Mouse (Mus musculus): ENCODE results near the gene Slc35d3. TPM values are rescaled to one million over a fixed set of nuclear protein-coding genes. Genes with fewer than 3 reads are reported as not detected.

The Slc35d3 gene
- polyA plus RNA-seq, 2 experiments from 2014 or later, result not detected

DNA sequence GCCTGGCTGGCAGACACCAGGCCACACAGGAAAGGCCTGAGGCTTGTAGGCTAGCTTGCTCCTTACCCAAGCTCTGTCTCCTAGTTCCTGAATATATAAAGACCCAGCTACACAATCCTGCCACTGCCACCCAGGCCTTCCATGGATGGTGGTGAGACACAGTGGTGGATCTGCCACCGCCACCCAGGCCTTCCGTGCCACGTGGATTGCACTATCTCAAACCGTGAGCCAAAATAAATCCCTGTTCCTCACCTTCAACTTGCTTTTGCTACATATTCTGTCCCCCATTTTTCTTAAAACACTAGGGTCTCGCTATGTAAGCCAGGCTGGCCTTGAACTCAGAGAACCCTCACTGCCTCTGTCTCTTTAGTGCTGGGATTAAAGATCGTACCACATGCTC, 17.0 kb downstream of the Slc35d3 start:
- ATAC-seq, result no peak

DNA sequence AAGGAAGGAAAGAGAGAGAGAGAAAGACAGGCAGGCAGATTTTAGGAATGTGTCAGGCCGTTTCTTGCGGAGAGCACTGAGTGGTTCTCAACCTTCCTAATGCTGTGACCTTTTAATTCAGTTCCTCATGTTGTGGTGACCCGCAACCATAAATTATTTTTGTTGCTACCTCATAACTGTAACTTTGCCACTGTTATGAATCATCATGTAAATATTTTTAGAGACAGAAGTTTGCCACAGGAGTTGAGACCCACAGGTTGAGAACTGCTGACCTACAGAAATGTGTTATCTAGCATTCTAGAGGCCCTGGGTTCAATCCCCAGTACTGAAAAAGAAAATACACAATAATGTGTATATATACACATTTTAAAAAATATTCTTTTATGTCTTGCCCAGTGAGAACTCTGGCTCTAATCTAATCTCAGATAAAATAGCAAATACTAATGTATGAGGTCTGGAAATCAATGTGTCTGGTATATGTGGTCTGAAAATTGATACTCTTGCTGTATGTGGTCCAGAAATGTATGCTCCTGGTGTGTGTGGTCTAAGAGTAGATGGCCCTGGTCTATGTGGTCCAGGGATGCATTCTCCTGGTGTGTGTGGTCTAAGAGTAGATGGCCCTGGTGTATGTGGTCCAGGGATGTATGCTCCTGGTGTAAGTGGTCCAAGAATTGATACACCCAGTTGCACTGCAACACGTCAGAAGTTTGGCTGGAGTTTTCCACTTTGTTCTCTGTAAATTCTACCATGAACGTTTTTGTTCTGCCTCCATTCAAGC, 20.0 kb downstream of the Slc35d3 start:
- no peak for ATAC-seq

DNA sequence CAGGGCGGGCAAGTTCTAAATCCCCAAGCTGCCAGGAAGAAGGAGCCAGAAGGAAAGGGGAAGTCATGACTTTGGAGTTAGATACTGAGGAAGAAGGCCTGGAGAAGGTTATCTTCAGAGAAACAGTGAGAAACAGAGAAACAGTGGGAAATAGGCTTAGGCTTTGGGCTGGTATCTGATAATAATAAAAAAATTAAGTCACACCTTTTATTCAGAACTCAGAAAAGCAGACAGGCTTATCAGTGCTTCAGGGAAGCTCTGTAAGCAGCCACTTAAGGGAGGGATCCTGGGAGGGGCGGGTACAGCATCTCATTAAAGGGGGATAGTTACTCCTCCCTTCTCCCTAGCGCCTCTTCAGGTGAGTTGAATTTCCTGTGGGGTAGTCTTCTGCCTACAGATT, 30.3 kb downstream of the Slc35d3 start:
- no peak for ATAC-seq

DNA sequence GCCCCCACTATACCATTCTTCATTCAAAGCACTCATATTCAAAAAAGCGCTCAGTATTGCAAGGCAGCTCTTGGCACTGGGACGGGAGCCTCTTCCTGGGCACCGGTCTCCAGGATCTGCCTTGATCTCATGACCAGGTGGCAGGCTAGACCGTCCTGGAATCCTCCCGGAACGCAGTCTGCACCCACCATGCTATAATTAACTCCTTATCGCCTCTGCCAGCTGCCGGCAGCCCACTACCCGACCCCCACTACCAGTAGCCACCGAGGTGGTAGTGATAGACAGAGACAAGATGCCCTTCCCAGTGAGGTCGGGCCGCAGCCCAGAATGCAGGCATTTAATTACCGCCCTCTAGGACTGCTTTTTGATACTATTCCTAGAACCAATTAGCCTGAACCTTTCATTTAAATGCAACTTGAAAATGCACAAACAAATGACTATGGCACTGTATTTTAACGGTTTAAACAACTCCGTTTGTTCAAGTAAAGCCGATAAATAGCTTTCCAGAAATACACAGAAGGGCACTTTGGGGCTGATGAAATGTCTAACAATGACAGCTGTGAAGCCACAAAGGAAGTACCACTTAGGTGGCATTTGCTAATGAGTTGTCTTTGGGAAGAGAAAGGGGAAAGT, 32.4 kb downstream of the Slc35d3 start:
- no peak for ATAC-seq

DNA sequence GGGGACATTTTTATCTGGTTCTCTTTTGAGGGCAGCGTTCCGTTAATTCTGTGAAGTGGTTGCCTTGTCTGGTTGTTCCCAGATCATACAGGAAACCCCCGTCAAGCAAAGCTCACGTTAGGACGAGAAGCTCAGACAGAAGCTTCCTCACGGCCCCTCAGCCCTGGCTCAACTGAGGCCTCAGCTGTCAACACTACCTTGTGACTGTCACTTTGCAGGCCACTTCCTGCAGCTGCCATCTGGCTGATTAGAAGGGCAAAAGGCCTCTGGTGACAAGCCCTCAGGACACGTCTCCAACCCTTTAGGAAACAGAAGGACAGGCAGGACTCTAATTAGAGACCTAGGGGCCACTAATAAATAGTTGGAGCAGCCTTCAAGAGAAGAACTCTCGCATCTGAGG, 35.9 kb downstream of the Slc35d3 start:
- ATAC-seq, result no peak

DNA sequence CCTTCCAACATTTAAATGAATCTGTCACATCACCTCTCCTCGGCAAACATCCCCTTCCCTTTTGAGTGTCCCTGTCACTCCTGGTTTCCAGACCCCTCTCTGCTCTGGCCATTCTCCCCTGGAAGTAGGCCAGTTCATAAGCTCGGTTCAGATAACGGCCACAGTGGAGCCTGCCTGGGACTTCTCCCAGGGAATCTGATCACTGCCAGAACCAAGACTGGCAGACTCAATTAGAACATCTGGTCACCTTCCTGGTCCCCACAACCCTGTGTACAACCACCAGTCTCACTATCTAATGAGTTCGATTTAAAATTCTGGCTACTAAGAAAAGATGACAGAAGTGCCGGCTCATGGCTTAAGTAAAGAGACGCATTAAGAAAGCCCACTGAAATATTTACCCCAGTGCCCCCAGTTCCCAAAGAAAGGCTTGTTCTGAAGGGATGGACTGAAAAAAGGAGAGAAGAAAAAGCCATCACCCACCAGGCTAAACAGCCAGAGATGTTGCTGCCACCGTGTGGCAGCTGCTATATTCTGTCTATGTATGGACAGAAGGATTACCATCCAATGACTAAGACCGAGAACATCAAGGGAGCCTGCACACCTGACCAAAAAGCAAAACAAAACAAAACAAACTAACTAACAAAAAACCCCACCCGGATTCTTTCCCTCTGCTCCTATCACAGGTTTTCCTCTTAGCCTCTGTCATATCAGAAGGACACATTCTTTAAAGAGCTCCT, 39.7 kb downstream of the Slc35d3 start:
- ATAC-seq, result no peak

DNA sequence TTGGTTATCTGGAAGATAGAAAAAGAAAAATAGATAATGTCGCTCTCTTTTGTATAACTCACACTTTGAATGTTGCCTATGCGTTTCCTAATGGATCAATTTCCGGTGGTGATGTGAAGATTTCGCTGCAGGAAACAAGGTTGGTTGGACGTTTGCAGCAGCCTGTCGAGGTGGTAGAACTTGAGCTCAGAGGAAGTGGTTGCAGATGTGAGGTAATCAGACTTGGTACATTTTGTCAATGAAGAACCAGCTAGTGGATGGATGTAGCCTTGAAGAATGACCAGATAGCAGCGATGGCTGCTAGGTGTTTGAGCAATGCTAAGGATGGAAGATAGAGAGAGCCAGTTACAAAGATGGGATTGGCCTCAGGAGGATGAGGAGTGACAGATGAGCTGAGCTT, 46.5 kb downstream of the Slc35d3 start:
- no peak for ATAC-seq

DNA sequence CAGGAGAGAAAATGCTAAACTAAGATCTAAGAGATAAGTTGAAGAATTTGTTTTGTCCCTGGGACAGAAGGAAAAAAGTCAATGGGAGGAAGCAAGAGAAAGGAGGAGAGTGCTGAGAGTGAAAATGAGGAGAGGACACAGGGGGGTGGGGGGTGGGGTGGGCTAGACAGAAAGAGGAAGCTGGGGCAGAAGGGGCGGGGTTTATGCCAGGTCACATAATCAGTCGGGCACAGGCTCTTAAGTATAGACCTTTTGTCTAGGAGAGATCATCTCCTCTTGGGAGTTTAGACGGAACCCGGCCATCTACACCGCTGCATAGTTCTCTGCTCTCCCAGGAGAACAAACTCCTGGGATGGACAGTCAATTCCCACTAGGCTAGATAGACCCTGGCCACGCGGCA, 48.3 kb downstream of the Slc35d3 start:
- no peak for ATAC-seq

Other genes with a start within 250 kb of the Slc35d3 start
- not detected for gene Il22ra2, start 229.5 kb downstream of the Slc35d3 start, polyA plus RNA-seq (2017; shearing (Covaris generic))
- not detected for gene Il20ra, start 138.9 kb downstream of the Slc35d3 start, polyA plus RNA-seq (2017; shearing (Covaris generic))
- gene Pex7, start 56.2 kb upstream of the Slc35d3 start, polyA plus RNA-seq (2017; shearing (Covaris generic)), result 1 to 10 TPM; 3.0 to 5.1 TPM
- 10 to 100 TPM; 13.6 to 14.5 TPM for gene Map3k5, start 83.0 kb upstream of the Slc35d3 start, polyA plus RNA-seq (2017; shearing (Covaris generic))